Mouse (Mus musculus): Measurements from ENCODE around the gene Gm18336.

DNA sequence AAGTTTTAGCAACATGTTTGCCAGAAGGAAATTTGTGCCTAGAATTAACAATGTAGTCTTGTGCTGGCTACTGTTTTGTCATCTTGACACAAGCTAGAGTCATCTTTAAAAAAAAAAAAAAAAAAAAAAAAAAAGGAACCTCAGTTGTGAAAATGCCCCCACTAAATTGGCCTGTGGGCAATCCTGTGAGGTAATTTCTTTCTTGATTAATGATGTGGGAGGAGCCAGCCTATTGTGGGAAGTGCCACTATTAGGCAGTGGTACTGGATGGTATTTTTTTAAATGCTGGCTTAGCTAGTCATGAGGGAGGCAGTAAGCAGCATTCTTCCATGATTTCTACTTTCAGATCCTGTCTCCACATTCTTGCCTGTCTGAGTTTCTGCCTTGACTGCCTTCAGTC is 35.2 kb downstream of the Gm18336 start:
- no peak for TF ChIP-seq CTCF (IDR thresholded peaks at IDR 0.05; ENCODE audit: control insufficient read depth, insufficient read depth, insufficient read length)
- no peak for TF ChIP-seq MYOD1 (IDR thresholded peaks at IDR 0.05; ENCODE audit: control insufficient read depth, insufficient read length, low read depth)
- TF ChIP-seq CEBPB (IDR thresholded peaks at IDR 0.05; ENCODE audit: low read depth) = no peak
- TF ChIP-seq MYOG (IDR thresholded peaks at IDR 0.05; ENCODE audit: control insufficient read depth, extremely low read depth, insufficient read length) = no peak
